Mouse (Mus musculus) lung, embryonic 14.5 days (tissue): ENCODE data around the gene Cldn12. TPM values are rescaled to one million over a fixed set of nuclear protein-coding genes. Genes with fewer than 3 reads are reported as not detected.

Source experiments
- ATAC-seq: fragments of 200-750 bp; cut with Nextera tagmentation; 2 replicates; pipeline ENCODE4 v1.8.0; 2017; ENCODE audit warnings: mild to moderate bottlenecking, moderate TSS enrichment, moderate library complexity; ENCODE audit not compliant: insufficient read depth
- DNase-seq: peaks from one replicate; pipeline ENCODE4 v3.0.0-alpha.2; 2015
- H3K27ac ChIP-seq: fragments of 300-500 bp; sonication (generic); 2 replicates; pipeline ENCODE4 v1.5.1; 2014; ENCODE audit warnings: low read depth, mild to moderate bottlenecking, moderate library complexity
- H3K27me3 ChIP-seq: fragments of 300-500 bp; sonication (generic); 2 replicates; pipeline ENCODE4 v1.6.1; 2014; ENCODE audit warnings: low read length, control low read depth; ENCODE audit not compliant: insufficient read depth
- H3K36me3 ChIP-seq: fragments of 300-500 bp; sonication (generic); 2 replicates; pipeline ENCODE4 v1.6.1; 2014; ENCODE audit warnings: control low read depth; ENCODE audit not compliant: insufficient read depth
- H3K4me1 ChIP-seq: fragments of 300-500 bp; sonication (generic); 2 replicates; pipeline ENCODE4 v1.6.1; 2014; ENCODE audit warnings: antibody characterized with exemption, control low read depth; ENCODE audit not compliant: insufficient read depth
- H3K4me2 ChIP-seq: fragments of 300-500 bp; sonication (generic); 2 replicates; pipeline ENCODE4 v1.6.1; 2014; ENCODE audit warnings: mild to moderate bottlenecking
- H3K4me3 ChIP-seq: fragments of 300-500 bp; sonication (generic); 2 replicates; pipeline ENCODE4 v1.5.1; 2014; ENCODE audit warnings: low read depth, low read length
- H3K9ac ChIP-seq: fragments of 300-500 bp; sonication (generic); 2 replicates; pipeline ENCODE4 v1.6.1; 2014
- H3K9me3 ChIP-seq: fragments of 300-500 bp; sonication (generic); 2 replicates; pipeline ENCODE4 v1.6.1; 2016; ENCODE audit warnings: low read depth, low read length, control low read depth
- CTCF ChIP-seq: IDR thresholded peaks from 2 replicates; pipeline ENCODE4 v1.5.1; 2016; ENCODE audit warnings: antibody characterized with exemption, low read depth
- WGBS: fragments of 180-500 bp; shearing (Covaris S2); extraction: QIAGEN DNeasy Blood & Tissue Kit; methylation state at CpG from one replicate; pipeline ENCODE4 v1.1.7; 2014; 5-methylcytosine and 5-hydroxymethylcytosine counted together
- polyA plus RNA-seq: library from polyadenylated mRNA; unstranded; fragments of >200 nt; fragmentation: Nextera tagmentation; extraction: Ambion mirVana; gene quantifications from 2 replicates; pipeline ENCODE4 v1.2.1, GENCODE M21; 2014

Gene Cldn12
- polyA plus RNA-seq, 1 experiment from 2014 or later: 17.6 TPM

GRCm38 (mm10) chr5:5540385-5540784 lies 25.6 kb upstream of the Cldn12 start:
- Histone ChIP-seq H3K9me3 (no peaks in the 10 kb centered on the region), H3K36me3 (peaks cover 58% of the 10 kb centered on the region), H3K9ac (no peak overlapping the region), H3K27ac (no peak overlapping the region), H3K4me1 (no peaks in the 10 kb centered on the region), H3K27me3 (no peaks in the 10 kb centered on the region), H3K4me2 (no peak overlapping the region), H3K4me3 (no peak overlapping the region)
- TF ChIP-seq CTCF: no peak
- WGBS: 60% methylated on average over 3 of the region's 3 CpGs
- ATAC-seq (no peak), DNase-seq (no peak)

GRCm38 (mm10) chr5:5539771-5540170 lies 25.0 kb upstream of the Cldn12 start:
- Histone ChIP-seq H3K9me3 (no peaks in the 10 kb centered on the region), H3K4me2 (no peak overlapping the region), H3K27me3 (no peaks in the 10 kb centered on the region), H3K9ac (no peak overlapping the region), H3K4me1 (no peaks in the 10 kb centered on the region), H3K4me3 (no peak overlapping the region), H3K36me3 (peaks cover 54% of the 10 kb centered on the region), H3K27ac (no peak overlapping the region)
- ATAC-seq (no peak), DNase-seq (no peak)
- WGBS: 65% methylated on average over 3 of the region's 3 CpGs
- TF ChIP-seq CTCF: no peak

DNA sequence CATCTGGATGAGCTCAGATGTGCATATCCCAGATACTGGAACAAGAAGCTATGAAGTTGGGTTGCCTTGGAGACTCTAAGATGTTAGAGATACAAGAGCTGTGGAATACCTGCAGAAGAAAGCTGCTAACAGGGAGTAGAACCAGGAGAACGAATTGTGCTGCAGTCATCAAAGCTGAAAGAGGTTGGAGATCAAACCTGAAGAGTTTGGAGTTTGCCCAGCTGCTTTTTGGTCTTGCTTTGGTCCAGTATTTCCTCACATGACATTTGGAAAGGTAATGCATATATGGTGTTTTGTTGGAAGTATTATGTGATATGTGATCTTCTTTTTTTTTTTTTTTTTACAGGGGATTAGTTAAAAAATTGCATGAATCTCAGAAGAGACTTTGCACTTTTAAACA lies 21.4 kb upstream of the Cldn12 start:
- DNase-seq (no peak), ATAC-seq (no peak)
- Histone ChIP-seq H3K27me3 (no peaks in the 10 kb centered on the region), H3K9ac (no peak overlapping the region), H3K4me3 (no peak overlapping the region), H3K27ac (no peak overlapping the region), H3K4me2 (no peak overlapping the region), H3K36me3 (peaks cover 24% of the 10 kb centered on the region), H3K4me1 (no peaks in the 10 kb centered on the region), H3K9me3 (no peaks in the 10 kb centered on the region)
- WGBS: 90% methylated on average over 1 of the region's 1 CpGs
- no peak for TF ChIP-seq CTCF

DNA sequence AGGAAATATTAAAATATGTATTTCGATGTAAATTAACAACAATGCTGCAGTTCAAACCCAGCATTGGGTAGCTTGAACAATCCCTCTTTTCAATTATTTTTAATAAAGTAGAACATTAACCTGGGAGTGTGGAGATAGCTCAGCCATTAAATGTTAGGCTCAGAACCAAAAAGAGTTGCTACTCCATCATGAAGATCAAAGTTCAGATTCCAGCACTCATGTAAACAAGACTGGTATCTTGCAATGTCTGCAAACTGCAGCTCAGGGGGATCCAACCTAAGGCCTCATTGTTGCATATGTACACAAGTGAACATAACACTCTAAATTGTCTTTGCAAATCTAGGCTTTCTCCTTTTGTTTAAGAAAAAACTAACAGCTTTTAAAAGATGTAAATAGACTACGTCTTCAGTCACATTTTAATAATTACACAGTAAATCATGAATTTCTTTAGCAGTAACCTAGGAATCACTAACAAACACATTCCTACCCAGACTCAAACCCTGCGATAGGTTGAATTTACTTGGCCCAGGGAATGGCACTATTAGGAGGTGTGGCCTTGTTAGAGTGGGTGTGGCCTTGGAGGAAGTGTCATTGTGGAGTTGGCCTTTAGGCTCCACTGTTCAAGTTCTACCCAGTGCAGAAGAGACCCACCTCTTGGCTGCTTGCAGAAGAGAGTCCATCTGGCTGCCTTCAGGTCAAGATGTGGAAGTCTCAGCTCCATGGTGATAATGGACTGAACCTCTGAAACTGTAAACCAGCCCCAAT lies 19.1 kb upstream of the Cldn12 start:
- Histone ChIP-seq H3K36me3 (peaks cover 10% of the 10 kb centered on the region; the same call in 1 of the 2 replicates), H3K27me3 (no peaks in the 10 kb centered on the region), H3K4me2 (no peak overlapping the region), H3K4me3 (no peak overlapping the region), H3K9ac (no peak overlapping the region), H3K27ac (no peak overlapping the region), H3K9me3 (no peaks in the 10 kb centered on the region), H3K4me1 (no peaks in the 10 kb centered on the region)
- ATAC-seq: no peak
- DNase-seq: no peak
- WGBS: 81% methylated on average over 3 of the region's 3 CpGs
- no peak for TF ChIP-seq CTCF

- ATAC-seq: no peak
- peak overlapping the region; percentile 63; the same call in 1 of the 2 replicates for H3K4me3 ChIP-seq
- WGBS: 71% methylated on average over 5 of the region's 5 CpGs
- no peaks in the 10 kb centered on the region for H3K9me3 ChIP-seq
- H3K36me3 ChIP-seq: no peaks in the 10 kb centered on the region
- H3K27me3 ChIP-seq: no peaks in the 10 kb centered on the region
- peak overlapping the region; percentile 70 for H3K4me2 ChIP-seq
- TF ChIP-seq CTCF: no peak
- H3K9ac ChIP-seq: no peak overlapping the region
- no peaks in the 10 kb centered on the region for H3K4me1 ChIP-seq
- DNase-seq: no peak
- no peak overlapping the region for H3K27ac ChIP-seq
Measured at GRCm38 (mm10) chr5:5515411-5515810, 653 bp upstream of the Cldn12 start.

DNA sequence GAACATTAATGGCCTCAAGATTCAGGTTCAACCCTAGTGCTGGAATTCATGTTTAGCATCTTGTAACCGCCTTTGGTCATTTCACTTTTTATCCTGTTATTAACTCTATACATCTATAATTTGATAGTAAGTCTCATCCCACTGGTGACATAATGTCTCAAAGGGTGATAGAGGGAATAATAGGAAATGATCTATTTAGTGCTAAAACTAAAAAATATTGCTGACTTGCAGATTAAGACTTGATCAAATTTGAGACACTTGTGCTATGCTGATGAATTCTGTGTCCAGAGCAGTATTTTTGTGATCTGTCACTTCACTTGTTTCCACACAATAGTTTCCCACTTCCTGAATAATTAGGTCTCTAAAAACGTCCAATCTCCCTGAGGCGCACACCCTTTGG lies 3.4 kb downstream of the Cldn12 start:
- TF ChIP-seq CTCF: no peak
- Histone ChIP-seq H3K27me3 (no peaks in the 10 kb centered on the region), H3K4me3 (no peak overlapping the region), H3K4me2 (no peak overlapping the region), H3K9ac (no peak overlapping the region), H3K4me1 (no peaks in the 10 kb centered on the region), H3K9me3 (no peaks in the 10 kb centered on the region), H3K36me3 (peaks cover 15% of the 10 kb centered on the region; the same call in 1 of the 2 replicates), H3K27ac (no peak overlapping the region)
- WGBS: 83% methylated on average over 3 of the region's 3 CpGs
- ATAC-seq (no peak), DNase-seq (no peak)

DNA sequence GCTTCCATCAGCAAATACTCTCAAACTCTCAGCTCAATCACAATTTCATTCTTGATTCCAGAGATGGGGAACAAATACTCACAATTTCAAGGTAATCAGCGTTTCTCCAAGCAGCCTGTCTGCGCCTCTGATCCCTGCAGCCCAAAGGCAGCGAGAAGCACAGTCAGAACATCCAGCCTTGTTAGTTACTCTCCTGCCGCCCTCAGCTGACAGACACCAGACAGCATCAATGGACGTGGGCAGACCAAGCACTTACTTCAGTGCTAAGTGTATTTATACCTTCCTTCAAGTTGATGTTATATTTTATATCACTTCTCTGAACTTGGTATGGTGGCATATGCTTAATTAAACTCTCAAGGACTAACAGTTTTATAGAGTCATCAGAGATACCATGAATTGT lies 3.8 kb downstream of the Cldn12 start:
- ATAC-seq (no peak), DNase-seq (no peak)
- no peak for TF ChIP-seq CTCF
- Histone ChIP-seq H3K27me3 (no peaks in the 10 kb centered on the region), H3K36me3 (peaks cover 17% of the 10 kb centered on the region; the same call in 1 of the 2 replicates), H3K27ac (no peak overlapping the region), H3K4me2 (no peak overlapping the region), H3K9ac (no peak overlapping the region), H3K4me3 (no peak overlapping the region), H3K9me3 (no peaks in the 10 kb centered on the region), H3K4me1 (no peaks in the 10 kb centered on the region)
- WGBS: 79% methylated on average over 5 of the region's 5 CpGs
